Mouse (Mus musculus) G1E (cell line): ENCODE data around the gene Nemf. TPM values are rescaled to one million over a fixed set of nuclear protein-coding genes. Genes with fewer than 3 reads are reported as not detected.

Source experiments
- ATAC-seq: 2 replicates; pipeline ENCODE4 v1.8.0; 2016; ENCODE audit warnings: mild to moderate bottlenecking; ENCODE audit not compliant: insufficient number of reproducible peaks, poor library complexity, low FRiP score, severe bottlenecking; ENCODE audit errors: extremely low read depth
- DNase-seq: peaks from one replicate; pipeline ENCODE4 v3.0.0; 2012; ENCODE audit warnings: low spot score
- H3K27me3 ChIP-seq: 2 replicates; pipeline ENCODE4 v1.6.1; 2012; ENCODE audit warnings: mild to moderate bottlenecking, low read length, inconsistent platforms; ENCODE audit not compliant: insufficient read depth
- H3K36me3 ChIP-seq: replicated peaks from 2 replicates; pipeline ENCODE3; 2012; ENCODE audit warnings: mild to moderate bottlenecking, inconsistent platforms
- H3K4me1 ChIP-seq: 2 replicates; pipeline ENCODE4 v1.6.1; 2012; ENCODE audit warnings: low read depth, low read length, inconsistent platforms, mixed read lengths; ENCODE audit not compliant: insufficient read depth
- H3K4me3 ChIP-seq: 2 replicates; pipeline ENCODE4 v1.5.1; 2012; ENCODE audit warnings: low read depth, mild to moderate bottlenecking, inconsistent platforms, low read length, moderate library complexity, mixed read lengths
- H3K9me3 ChIP-seq: replicated peaks from 2 replicates; pipeline ENCODE4 v1.6.1; 2012; ENCODE audit warnings: inconsistent platforms
- CTCF ChIP-seq: IDR thresholded peaks from 2 replicates; pipeline ENCODE4 v1.5.1; 2012; ENCODE audit warnings: low read depth, low read length, inconsistent platforms, mixed read lengths
- GATA1 ChIP-seq: IDR thresholded peaks from 2 replicates; pipeline ENCODE4 v1.6.1; 2012; ENCODE audit warnings: borderline replicate concordance, low read length, inconsistent platforms, mixed read lengths
- GATA2 ChIP-seq: IDR thresholded peaks from 2 replicates; pipeline ENCODE4 v1.6.1; 2012; ENCODE audit warnings: low read depth, low read length, inconsistent platforms, borderline replicate concordance
- POLR2AphosphoS5 ChIP-seq: IDR thresholded peaks from 2 replicates; pipeline ENCODE4 v1.6.1; 2012; ENCODE audit warnings: low read depth, low read length, inconsistent platforms; ENCODE audit not compliant: insufficient replicate concordance
- TAL1 ChIP-seq: conservative IDR thresholded peaks from 2 replicates; pipeline ENCODE4 v1.6.1; 2012; ENCODE audit warnings: low read depth, low read length, inconsistent platforms, mixed read lengths
- polyA plus RNA-seq: library from polyadenylated mRNA; stranded (reverse); fragments of >175 nt; gene quantifications from 2 replicates; pipeline ENCODE4 v1.2.3, GENCODE M21; 2012
- total RNA-seq, 2 experiments: library from RNA; stranded (forward) in 1 of 2; stranded (reverse) in 1 of 2; fragments of 200-1000 nt in 1 of 2; fragments of >200 nt in 1 of 2; fragmentation: Nextera tagmentation in 1 of 2; gene quantifications; 2 replicates each; pipeline ENCODE4 v1.2.3; 2014 to 2017

Gene Nemf
- 149 and 150 TPM in 2 replicates for total RNA-seq (2014; fragmentation: Nextera tagmentation)
- 103 and 128 TPM in 2 replicates for total RNA-seq (2017)
- polyA plus RNA-seq: 2.9 and 4.9 TPM in 2 replicates

DNA sequence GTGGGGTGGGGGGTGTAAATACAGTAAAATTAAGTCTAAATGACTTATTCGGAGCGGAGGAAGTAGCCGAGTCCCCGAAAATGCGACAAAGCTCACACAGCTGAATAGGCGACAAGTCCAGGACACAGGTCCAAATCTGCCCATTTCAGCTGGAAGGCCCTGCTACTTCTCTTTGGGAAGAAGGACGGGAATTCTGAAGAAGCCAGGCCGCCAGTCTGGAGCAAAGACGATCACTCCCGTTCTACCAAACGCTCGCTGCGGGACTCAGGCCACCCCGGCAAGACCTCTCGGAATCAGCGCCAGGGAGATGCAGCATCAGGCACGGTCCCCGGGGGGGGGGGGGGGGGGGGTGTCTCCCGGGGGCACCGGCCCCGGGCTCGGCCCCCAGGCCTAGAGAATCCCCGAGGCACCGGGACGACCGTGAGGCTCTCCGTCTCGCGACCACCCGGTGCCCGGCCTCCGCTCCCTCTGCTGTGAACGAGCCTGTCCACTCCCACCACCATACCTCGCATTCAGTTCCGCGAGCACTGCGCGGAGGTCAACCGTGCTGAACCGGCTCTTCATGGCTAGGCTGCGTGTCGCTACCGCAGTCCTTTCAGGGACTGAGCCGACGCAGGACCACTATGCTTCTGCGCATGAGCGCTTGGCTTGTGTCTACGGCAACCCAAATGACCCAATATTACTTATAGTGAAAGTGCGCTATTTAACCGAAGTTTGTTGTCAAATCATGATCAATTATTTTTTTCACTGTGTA lies at the start of gene Nemf:
TSS of gene Nemf (minus strand) at position 620 of the 754 bp plus-strand sequence.
- ATAC-seq (peak; percentile 52), DNase-seq (peak; percentile 91)
- no peak for TF ChIP-seq POLR2AphosphoS5
- no peak for TF ChIP-seq CTCF
- no peak for TF ChIP-seq TAL1
- no peak for TF ChIP-seq GATA2
- no peak for TF ChIP-seq GATA1
- Histone ChIP-seq H3K9me3 (no peaks in the 10 kb centered on the region), H3K4me1 (peaks cover 18% of the 10 kb centered on the region), H3K36me3 (peaks cover 38% of the 10 kb centered on the region), H3K4me3 (peak within 1 kb of the TSS; percentile 91), H3K27me3 (no peaks in the 10 kb centered on the region)

GRCm38 (mm10) chr12:69402594-69403167 lies 45.7 kb upstream of the Nemf start:
- TF ChIP-seq CTCF: no peak
- no peak for TF ChIP-seq POLR2AphosphoS5
- no peak for TF ChIP-seq TAL1
- no peak for TF ChIP-seq GATA1
- TF ChIP-seq GATA2: no peak
- DNase-seq (no peak), ATAC-seq (no peak)
- H3K4me1 ChIP-seq: no peaks in the 10 kb centered on the region
- no peak overlapping the region for H3K4me3 ChIP-seq
- H3K27me3 ChIP-seq: peaks cover 43% of the 10 kb centered on the region
- no peaks in the 10 kb centered on the region for H3K9me3 ChIP-seq
- no peaks in the 10 kb centered on the region for H3K36me3 ChIP-seq

GRCm38 (mm10) chr12:69402100-69402499 lies 45.1 kb upstream of the Nemf start:
- TF ChIP-seq TAL1 (no peak), GATA1 (no peak), POLR2AphosphoS5 (no peak)
- Histone ChIP-seq H3K9me3 (no peaks in the 10 kb centered on the region), H3K27me3 (peaks cover 43% of the 10 kb centered on the region), H3K4me3 (no peak overlapping the region), H3K4me1 (no peaks in the 10 kb centered on the region), H3K36me3 (no peaks in the 10 kb centered on the region)
- DNase-seq: no peak
- no peak for ATAC-seq

GRCm38 (mm10) chr12:69400871-69401286 lies 43.9 kb upstream of the Nemf start:
- no peak for ATAC-seq
- DNase-seq: no peak
- Histone ChIP-seq H3K36me3 (no peaks in the 10 kb centered on the region), H3K4me3 (no peak overlapping the region), H3K9me3 (no peaks in the 10 kb centered on the region), H3K4me1 (no peaks in the 10 kb centered on the region), H3K27me3 (peaks cover 41% of the 10 kb centered on the region)
- TF ChIP-seq GATA2 (no peak), TAL1 (no peak), POLR2AphosphoS5 (no peak)

DNA sequence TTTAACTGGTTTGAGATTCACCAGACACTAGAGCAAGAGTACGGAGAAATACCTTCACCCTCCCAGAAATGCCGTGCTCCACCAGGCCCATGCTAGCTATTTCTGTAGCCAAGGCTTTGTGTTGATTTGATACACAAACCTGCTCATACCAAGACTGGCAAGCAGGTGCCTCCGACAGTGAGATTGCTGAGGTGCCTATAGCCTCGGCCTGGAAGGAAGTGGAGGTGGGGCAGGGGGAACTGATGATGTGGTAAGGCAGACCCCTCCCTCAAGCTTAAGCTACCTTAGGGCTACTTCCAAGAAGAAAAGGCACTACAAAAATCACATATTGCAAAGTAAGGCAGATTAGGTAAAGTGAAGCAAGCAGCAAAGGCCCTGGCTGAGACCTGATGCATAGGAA lies 43.4 kb upstream of the Nemf start:
- ATAC-seq (no peak), DNase-seq (no peak)
- TF ChIP-seq CTCF (no peak), POLR2AphosphoS5 (no peak), TAL1 (no peak), GATA1 (no peak), GATA2 (no peak)
- Histone ChIP-seq H3K27me3 (peaks cover 36% of the 10 kb centered on the region), H3K9me3 (no peaks in the 10 kb centered on the region), H3K4me1 (no peaks in the 10 kb centered on the region), H3K36me3 (no peaks in the 10 kb centered on the region), H3K4me3 (no peak overlapping the region)

DNA sequence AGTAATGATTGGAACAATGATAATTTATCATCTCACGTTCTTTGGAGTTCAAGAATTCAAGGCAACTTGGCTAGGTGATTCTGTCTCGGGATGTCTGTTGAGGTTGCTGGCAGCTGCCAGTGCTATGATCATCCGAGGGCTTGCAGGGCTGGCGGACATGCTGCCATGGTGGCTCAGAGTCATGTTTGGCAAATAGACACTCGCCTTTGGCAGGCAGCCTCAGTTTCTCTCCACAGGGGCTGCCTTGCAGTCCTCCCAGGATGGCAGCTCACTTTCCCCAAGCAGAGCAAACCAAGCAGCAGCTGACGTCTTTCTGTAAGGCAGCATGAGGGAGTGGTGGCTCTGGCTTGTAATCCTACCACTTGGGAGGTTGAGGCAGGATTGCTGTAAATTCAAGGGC lies 37.5 kb upstream of the Nemf start:
- Histone ChIP-seq H3K27me3 (peaks cover 7% of the 10 kb centered on the region), H3K9me3 (peaks cover 6% of the 10 kb centered on the region), H3K4me1 (peaks cover 11% of the 10 kb centered on the region), H3K4me3 (no peak overlapping the region), H3K36me3 (no peaks in the 10 kb centered on the region)
- DNase-seq (no peak), ATAC-seq (no peak)
- TF ChIP-seq GATA2: no peak
- TF ChIP-seq TAL1: no peak
- TF ChIP-seq CTCF: no peak
- TF ChIP-seq GATA1: no peak
- no peak for TF ChIP-seq POLR2AphosphoS5
